Mouse (Mus musculus): Measurements from ENCODE around the gene Cacng8.

Cacng8 gene

GRCm38 (mm10) chr7:3390413-3391080 is at the start of gene Cacng8:
Cacng8 (plus strand) TSS chr7:3390683.
- DNase-seq (ENCODE audit: low spot score in 2 of 2) = no peak

GRCm38 (mm10) chr7:3343861-3344260 is 46.6 kb upstream of the Cacng8 start:
- DNase-seq (ENCODE audit: low spot score in 2 of 2) = no peak

GRCm38 (mm10) chr7:3345301-3345700 is 45.2 kb upstream of the Cacng8 start:
- DNase-seq (ENCODE audit: low spot score in 2 of 2) = no peak

GRCm38 (mm10) chr7:3347366-3348287 is 42.9 kb upstream of the Cacng8 start:
- no peak for DNase-seq (ENCODE audit: low spot score in 2 of 2)

- DNase-seq (ENCODE audit: low spot score in 2 of 2) = no peak
Measured at GRCm38 (mm10) chr7:3348326-3348725, 42.2 kb upstream of the Cacng8 start.

GRCm38 (mm10) chr7:3349775-3350174 is 40.7 kb upstream of the Cacng8 start:
- no peak for DNase-seq (ENCODE audit: low spot score in 2 of 2)

- DNase-seq (ENCODE audit: low spot score in 2 of 2) = no peak
Measured at GRCm38 (mm10) chr7:3351536-3351935, 38.9 kb upstream of the Cacng8 start.

- no peak for DNase-seq (ENCODE audit: low spot score in 2 of 2)
Measured at GRCm38 (mm10) chr7:3354850-3355249, 35.6 kb upstream of the Cacng8 start.

GRCm38 (mm10) chr7:3360678-3361077 is 29.8 kb upstream of the Cacng8 start:
- DNase-seq (ENCODE audit: low spot score in 2 of 2) = no peak

- no peak for DNase-seq (ENCODE audit: low spot score in 2 of 2)
Measured at GRCm38 (mm10) chr7:3365547-3366279, 24.8 kb upstream of the Cacng8 start.

- no peak for DNase-seq (ENCODE audit: low spot score in 2 of 2)
Measured at GRCm38 (mm10) chr7:3366705-3367516, 23.6 kb upstream of the Cacng8 start.

- DNase-seq (ENCODE audit: low spot score in 2 of 2) = no peak
Measured at GRCm38 (mm10) chr7:3367569-3367968, 22.9 kb upstream of the Cacng8 start.

GRCm38 (mm10) chr7:3368311-3368710 is 22.2 kb upstream of the Cacng8 start:
- DNase-seq (ENCODE audit: low spot score in 2 of 2) = no peak

GRCm38 (mm10) chr7:3369189-3369588 is 21.3 kb upstream of the Cacng8 start:
- DNase-seq (ENCODE audit: low spot score in 2 of 2) = no peak

GRCm38 (mm10) chr7:3370407-3370806 is 20.1 kb upstream of the Cacng8 start:
- DNase-seq (ENCODE audit: low spot score in 2 of 2) = no peak

GRCm38 (mm10) chr7:3372376-3372775 is 18.1 kb upstream of the Cacng8 start:
- no peak for DNase-seq (ENCODE audit: low spot score in 2 of 2)

- DNase-seq (ENCODE audit: low spot score in 2 of 2) = no peak
Measured at GRCm38 (mm10) chr7:3373754-3374153, 16.7 kb upstream of the Cacng8 start.

GRCm38 (mm10) chr7:3376831-3377230 is 13.7 kb upstream of the Cacng8 start:
- no peak for DNase-seq (ENCODE audit: low spot score in 2 of 2)

- no peak for DNase-seq (ENCODE audit: low spot score in 2 of 2)
Measured at GRCm38 (mm10) chr7:3382123-3382522, 8.4 kb upstream of the Cacng8 start.

GRCm38 (mm10) chr7:3384807-3385319 is 5.6 kb upstream of the Cacng8 start:
- DNase-seq (ENCODE audit: low spot score in 2 of 2) = no peak

- no peak for DNase-seq (ENCODE audit: low spot score in 2 of 2)
Measured at GRCm38 (mm10) chr7:3386036-3386730, 4.3 kb upstream of the Cacng8 start.

All from frontal cortex, postnatal 25 days (tissue).